Mouse (Mus musculus): ENCODE data around the gene Tal1.

DNA sequence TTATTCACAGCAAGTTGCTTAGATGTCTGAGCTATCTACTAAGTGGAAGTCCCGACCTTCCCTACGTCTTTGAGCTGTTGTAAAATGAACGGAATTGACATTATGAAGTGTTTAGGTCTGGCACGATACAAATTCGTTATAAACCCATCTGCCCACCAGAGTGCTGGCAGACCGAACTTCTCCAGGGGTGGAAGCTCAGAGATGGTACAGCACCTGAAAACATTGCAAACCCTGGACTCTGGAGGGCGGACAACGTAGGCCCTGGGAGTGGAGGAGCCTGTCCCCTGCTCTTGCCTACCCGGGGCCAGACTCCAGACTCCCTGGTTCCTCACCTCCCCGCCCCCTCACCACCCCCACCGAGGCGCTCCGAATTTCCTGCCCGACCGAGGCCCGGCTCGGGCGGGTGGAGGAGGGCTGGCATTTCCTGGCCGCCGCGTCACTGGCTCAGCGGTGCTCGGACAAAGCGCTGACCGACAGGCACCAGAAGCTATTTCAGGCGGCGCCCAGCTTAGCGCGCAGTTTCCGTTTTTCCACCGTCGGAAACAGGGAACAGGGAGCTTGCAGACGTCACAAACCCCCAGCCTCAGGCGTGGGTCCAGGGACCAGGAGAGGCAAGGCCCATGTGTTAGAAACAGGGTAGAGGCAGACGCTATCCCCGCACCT is 3.8 kb upstream of the Tal1 start:
- TF ChIP-seq CTCF (IDR thresholded peaks at IDR 0.05; ENCODE audit: extremely low read depth, insufficient read depth, low read length) (no peak), POLR2A (IDR thresholded peaks at IDR 0.05; ENCODE audit: extremely low read depth, insufficient read depth, low read length) (no peak)

Data from cortical plate, adult 2 months (tissue).